Mouse (Mus musculus): Measurements from ENCODE around the gene Entpd3. TPM values are rescaled to one million over a fixed set of nuclear protein-coding genes. Genes with fewer than 3 reads are reported as not detected.
A peak's percentile ranks its signal among the peaks of the same experiment; 100 is the strongest.

Gene Entpd3
- total RNA-seq, 2 experiments from 2014 or later = not detected

DNA sequence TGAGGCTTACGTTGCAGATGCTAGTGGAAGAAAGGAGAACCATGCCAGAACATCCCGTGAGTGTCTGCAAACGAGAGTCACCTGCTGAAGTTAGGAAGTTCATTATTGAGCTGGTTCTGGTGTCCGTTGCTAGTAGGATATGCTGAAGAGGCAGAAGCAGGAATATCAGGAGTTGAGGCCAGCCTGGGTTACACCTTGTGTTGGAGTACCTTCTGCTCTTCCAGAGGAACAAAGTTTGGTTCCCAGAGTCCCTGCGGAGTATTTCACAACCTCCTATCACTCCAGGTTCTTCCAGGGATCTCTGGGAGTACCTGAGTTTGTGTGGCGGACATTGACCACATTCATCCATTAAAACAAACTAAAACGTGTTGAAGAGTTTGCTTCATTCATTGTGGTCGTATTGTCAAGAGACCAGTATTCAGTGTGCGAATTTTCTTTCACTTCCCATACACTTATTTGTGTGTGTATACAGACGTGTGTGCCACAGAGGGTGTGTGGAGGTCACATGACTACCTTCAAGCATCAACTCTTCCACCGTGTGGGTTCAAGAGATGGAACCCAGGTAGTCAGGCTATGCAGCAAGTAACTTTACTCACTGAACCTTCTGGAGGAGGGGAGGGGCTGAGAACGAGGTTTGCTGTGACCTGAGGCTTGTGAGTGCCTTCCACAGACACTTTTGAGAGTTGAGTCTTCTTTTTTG lies 38.2 kb downstream of the Entpd3 start:
- DNase-seq = no peak
- intact Hi-C loops (cut with DNase I) = no loop called here

DNA sequence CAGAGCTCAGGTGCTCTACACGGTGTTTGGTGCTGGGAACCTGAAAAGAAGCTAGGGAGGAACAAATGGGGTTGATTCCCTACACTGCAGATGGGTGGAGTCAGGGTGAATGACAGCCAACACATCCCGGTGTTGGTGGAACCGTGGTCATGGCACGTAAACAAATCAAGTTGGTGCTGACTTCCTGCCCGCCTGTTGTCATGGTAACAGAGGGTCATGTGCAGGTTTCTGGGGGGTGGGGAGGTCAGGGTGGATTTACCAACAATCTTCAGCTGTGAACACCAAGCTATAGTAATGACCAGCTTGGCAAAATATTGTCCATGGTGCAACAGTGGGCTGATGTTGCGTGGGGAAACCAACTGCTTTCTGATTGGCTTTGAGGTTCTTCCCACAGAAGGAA lies 39.1 kb downstream of the Entpd3 start:
- intact Hi-C loops (cut with DNase I) = no loop called here

GRCm38 (mm10) chr9:120579808-120580207 lies 40.2 kb downstream of the Entpd3 start:
- DNase-seq = no peak
- intact Hi-C loops (cut with DNase I) = loop anchor here (5.0 kb wide), 1 partner anchor 662 kb away; no protein-coding TSS in a partner anchor

More for the DNA sequence above, 39.1 kb downstream of the Entpd3 start:
- DNase-seq = no peak

DNA sequence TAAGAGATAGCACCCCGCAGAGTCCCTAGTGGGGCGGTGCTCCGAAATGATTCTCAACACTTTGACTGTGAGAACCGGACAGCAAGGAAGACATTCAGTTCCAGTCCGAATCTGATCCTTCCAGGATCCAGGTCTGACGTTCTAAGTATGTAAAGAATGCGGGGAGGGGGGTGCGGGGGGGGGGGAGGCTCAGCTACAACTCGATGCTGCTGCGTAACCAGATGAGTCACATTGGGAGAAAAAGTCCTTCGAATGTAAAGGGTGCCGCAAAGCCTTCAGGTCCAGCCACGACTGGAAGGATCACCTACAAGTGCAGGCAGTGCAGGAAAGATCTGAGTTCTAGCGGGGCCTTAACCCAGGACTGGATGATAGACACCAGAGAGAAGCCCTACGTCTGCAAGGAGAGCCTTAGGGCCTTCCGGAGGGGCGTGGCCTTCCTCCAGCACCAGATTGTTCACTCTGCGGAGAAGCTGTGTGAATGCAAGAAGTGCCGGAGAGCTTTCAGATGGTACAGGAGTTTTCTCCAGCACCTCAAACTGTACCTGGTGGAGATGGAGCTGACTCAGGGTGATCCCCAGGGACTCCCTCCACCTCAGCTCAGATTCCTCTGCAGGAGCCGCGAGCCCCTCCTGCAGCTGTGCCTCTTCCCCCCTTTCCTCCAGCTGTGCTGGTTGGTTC lies 42.5 kb downstream of the Entpd3 start:
- intact Hi-C loops (cut with DNase I) = loop anchor here (5.0 kb wide), 1 partner anchor 660 kb away; no protein-coding TSS in a partner anchor
- peak in 1 of 2 experiments; percentile 50 for DNase-seq

GRCm38 (mm10) chr9:120582619-120583308 lies 43.1 kb downstream of the Entpd3 start:
- intact Hi-C loops (cut with DNase I) = loop anchor here (5.0 kb wide), 1 partner anchor 660 kb away; no protein-coding TSS in a partner anchor
- DNase-seq = peak; percentile 84 to 87

DNA sequence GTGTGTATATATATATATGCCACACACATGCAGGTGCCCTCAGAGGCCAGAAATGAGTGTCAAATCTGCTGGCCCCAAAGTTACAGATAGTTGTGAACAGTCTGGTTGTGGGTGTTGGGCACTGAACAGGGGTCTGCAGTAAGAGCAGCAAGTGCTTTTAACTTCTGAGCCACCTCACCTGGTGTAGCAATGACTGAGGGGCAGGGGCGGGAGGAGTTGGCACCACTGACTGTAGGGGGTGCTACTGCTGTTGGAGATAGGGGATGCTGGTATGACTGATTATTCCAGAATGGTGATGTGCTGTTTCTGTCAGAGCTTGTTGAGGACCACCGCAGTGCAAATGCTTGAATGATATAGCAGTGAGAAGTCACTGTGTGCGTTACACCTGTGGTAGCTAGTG lies 43.7 kb downstream of the Entpd3 start:
- intact Hi-C loops (cut with DNase I) = loop anchor here (5.0 kb wide), 1 partner anchor 659 kb away; no protein-coding TSS in a partner anchor

GRCm38 (mm10) chr9:120586546-120586945 lies 46.9 kb downstream of the Entpd3 start:
- peak; percentile 74 to 79 for DNase-seq
- intact Hi-C loops (cut with DNase I) = loop anchor here (1.0 to 2.0 kb wide), 2 partner anchors 84 to 152 kb away; no protein-coding TSS in a partner anchor

More for the DNA sequence above, 43.7 kb downstream of the Entpd3 start:
- no peak for DNase-seq

- intact Hi-C loops (cut with DNase I) = loop anchor here (1.0 kb wide), 1 partner anchor 89 kb away; no protein-coding TSS in a partner anchor
- DNase-seq = peak; percentile 74 to 87
Measured at GRCm38 (mm10) chr9:120591490-120591889, 51.9 kb downstream of the Entpd3 start.

- intact Hi-C loops (cut with DNase I) = no loop called here
- DNase-seq = no peak
Measured at GRCm38 (mm10) chr9:120593383-120594101, 53.9 kb downstream of the Entpd3 start.

- DNase-seq = no peak
- intact Hi-C loops (cut with DNase I) = no loop called here
Measured at GRCm38 (mm10) chr9:120594839-120595238, 55.2 kb downstream of the Entpd3 start.

DNA sequence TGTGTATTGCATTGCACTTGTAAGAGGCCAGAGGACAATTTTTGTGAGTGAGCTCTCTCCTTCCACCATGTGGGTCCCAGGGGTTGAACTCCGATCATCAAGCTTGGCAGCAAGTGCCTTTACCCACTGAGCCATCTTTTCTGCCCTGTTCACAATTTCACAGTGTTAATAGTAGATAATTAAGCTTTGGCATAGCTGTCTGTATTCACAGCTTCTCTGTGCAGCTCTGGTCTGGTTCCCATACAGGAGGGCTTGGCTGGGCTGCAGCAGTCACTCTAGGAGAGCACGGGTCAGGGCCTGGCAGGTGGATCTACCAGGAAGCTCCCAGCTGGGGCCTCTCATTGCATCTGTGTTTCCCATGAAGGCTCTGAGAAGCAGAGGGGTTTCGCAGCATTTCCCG lies 55.7 kb downstream of the Entpd3 start:
- no peak for DNase-seq
- intact Hi-C loops (cut with DNase I) = no loop called here

DNA sequence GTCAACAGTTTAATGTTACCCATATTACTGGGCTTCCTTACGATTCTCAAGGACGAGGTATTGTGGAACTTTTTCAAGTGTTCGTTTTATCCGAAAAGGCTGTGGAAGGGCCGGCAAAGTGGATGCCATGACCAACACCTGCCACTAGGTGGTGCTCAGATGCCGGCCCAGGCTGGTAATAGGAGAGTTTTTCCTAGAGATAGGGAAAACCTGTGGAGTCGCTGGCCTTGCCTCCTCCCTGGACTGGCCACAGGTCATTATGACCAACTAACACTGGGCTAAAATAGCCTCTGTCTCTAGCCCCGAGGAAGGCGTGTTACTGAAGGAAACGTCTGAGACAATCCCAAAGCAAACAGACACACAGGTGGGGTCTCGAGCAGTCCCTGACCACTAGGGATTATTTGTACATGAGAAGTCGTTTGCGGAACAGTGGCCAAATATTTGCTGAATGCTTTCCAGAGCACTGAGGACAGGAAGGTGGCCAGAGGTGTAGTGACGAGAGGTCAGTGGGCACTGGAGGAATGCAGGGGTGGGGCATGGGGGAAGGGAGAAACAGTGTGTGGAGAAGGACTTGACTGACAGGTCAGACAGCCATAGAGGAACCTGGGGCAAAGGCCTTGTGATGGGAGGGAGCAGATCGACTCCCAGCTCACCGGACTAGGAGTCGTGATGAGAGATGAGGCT lies 62.0 kb downstream of the Entpd3 start:
- intact Hi-C loops (cut with DNase I) = loop anchor here (2.0 to 10.0 kb wide), 10 partner anchors 57 to 613 kb away; no protein-coding TSS in a partner anchor
- DNase-seq = peak; percentile 78 to 81

GRCm38 (mm10) chr9:120602172-120602838 lies 62.7 kb downstream of the Entpd3 start:
- intact Hi-C loops (cut with DNase I) = loop anchor here (2.0 to 10.0 kb wide), 10 partner anchors 56 to 612 kb away; no protein-coding TSS in a partner anchor
- peak; percentile 10 to 31 for DNase-seq

DNA sequence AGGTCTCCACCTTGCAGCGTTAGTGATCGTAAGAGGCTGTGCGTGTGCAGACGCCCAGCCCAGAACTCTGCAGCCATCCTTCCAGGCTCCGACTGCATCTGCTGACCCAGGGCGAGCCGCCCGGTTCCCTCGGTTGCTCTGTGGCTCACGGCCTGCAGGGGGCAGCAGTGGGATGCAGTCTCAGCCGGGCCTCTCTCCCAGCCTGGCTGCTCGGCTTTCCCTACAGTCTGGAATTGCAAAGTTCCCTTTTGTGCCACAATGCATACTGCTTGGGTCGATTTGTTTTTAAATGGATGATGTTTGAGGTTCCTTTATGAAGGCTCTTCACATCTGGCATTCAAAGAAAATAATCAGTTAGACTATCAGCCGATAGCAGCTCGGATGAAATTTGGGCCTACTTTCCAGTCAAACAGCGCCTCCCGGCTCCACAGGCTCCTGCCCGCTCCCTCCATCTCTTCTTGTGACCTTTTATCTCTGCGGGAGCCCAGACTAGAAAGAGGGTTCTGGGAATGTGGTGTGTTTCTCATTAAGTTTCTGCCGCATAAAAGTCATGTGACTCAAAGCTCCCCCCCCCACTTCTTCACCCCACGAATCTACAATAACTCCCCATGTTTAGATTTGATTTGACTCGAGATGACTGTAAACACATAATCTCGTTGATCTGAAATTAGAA lies 63.4 kb downstream of the Entpd3 start:
- DNase-seq = peak; percentile 92 to 94
- intact Hi-C loops (cut with DNase I) = loop anchor here (2.0 to 10.0 kb wide), 10 partner anchors 56 to 612 kb away; no protein-coding TSS in a partner anchor

DNA sequence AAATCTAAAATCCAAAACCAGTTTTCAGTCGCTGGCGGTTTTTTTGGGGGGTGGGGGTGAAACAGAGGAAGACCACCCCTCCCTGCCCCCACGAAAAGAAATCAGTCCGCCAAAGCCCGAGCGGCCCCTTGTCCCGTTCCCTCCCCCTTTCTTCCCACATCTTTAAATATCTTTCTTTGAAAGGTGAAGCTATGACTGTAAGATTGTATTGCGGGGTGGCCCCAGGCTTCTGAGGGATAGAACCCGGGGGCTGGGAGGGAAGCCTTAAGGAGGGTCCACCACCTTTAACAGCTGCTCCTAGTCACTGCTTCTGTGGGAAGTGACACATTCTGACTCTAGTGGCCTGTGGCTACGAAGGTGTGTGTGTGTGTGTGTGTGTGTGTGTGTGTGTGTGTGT lies 63.9 kb downstream of the Entpd3 start:
- intact Hi-C loops (cut with DNase I) = loop anchor here (2.0 to 10.0 kb wide), 10 partner anchors 55 to 611 kb away; no protein-coding TSS in a partner anchor
- no peak for DNase-seq

DNA sequence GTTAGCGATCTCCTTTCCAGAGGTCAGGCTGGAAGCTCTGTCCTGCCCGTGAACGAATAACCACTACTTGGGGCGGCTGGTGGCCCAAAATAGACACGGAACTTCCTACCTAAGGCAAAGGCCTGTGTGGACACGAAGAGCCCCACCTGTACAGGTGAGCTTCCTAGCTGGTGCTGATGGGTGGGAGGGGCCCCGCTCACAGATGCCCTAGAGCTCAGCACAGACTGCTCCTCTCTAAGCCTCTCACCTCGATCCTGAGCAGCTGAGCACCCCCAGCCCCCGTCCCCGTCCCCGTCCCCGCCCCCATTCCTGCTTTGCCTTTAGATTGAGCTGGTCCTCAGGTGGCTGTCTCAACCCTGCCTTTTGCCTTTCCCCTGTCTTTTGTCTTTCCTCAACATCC lies 64.3 kb downstream of the Entpd3 start:
- no peak for DNase-seq
- intact Hi-C loops (cut with DNase I) = loop anchor here (1.0 to 10.0 kb wide), 11 partner anchors 42 to 611 kb away; no protein-coding TSS in a partner anchor

DNA sequence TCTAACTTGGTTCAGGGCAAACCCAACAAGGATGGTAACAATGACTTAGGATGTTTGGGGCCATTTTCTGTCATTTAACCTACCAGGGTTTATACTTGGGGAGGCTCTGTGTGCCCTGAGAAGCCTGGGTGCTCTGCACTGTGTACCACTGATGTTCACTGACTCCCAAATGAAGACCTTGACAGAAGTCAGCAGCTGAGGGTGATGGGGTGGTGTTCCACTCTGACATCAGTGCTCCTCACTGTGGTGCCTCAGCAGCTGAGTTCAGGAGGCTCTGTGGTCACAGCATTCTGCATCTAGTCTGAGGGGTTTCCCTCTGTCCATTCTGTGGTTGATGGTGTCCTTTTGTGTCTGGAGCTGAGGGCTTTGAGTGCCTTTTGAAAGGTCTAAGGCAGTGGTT lies 71.4 kb downstream of the Entpd3 start:
- DNase-seq = no peak

DNA sequence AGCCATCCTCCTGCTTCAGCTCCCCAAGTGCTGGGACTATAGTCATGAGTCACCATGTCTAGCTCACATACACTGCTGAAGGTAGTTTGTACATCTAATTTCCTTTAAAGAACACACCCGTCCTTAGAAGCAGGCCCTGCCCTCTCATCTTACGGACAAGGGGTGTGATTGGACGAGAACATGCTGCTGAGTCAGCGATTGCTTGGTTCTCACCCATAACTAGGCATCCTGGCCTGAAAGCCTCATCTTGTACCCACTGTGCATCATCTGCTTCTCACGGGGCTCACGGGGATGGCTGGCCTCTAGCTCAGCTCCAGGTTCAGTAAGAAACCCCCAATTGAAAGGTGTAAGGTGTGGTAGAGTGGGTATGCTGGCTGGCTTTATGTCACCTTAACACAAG lies 74.4 kb downstream of the Entpd3 start:
- intact Hi-C loops (cut with DNase I) = no loop called here
- DNase-seq = no peak

More for the DNA sequence above, 71.4 kb downstream of the Entpd3 start:
- intact Hi-C loops (cut with DNase I) = no loop called here

All from heart, postnatal 36 days (tissue).